Mouse (Mus musculus) E14TG2a.4 (cell line): Measurements from ENCODE around the gene Slc30a2.
"Not testable (repeated sequence)": the region's sequence is repeated elsewhere in the genome, so short reads cannot be mapped to it uniquely, and the experiment has no call there.

Source experiments
- H3K27me3 ChIP-seq: 2 replicates; pipeline ENCODE4 v1.6.1; 2014; ENCODE audit warnings: low read length, control low read depth; ENCODE audit not compliant: insufficient read depth
- H3K36me3 ChIP-seq: 2 replicates; pipeline ENCODE4 v1.6.1; 2014; ENCODE audit warnings: low read length, control low read depth; ENCODE audit not compliant: insufficient read depth
- H3K4me1 ChIP-seq: replicated peaks from 2 replicates; pipeline ENCODE4 v1.6.1; 2014; ENCODE audit warnings: low read depth, low read length, control low read depth
- H3K4me3 ChIP-seq: replicated peaks from 2 replicates; pipeline ENCODE4 v1.5.1; 2014; ENCODE audit warnings: mild to moderate bottlenecking, low read length
- H3K9me3 ChIP-seq: 2 replicates; pipeline ENCODE4 v1.6.1; 2014; ENCODE audit warnings: low read length, control low read depth
- CTCF ChIP-seq: conservative IDR thresholded peaks from 2 replicates; pipeline ENCODE4 v1.5.1; 2014; ENCODE audit warnings: low read length
- NANOG ChIP-seq: IDR thresholded peaks from 2 replicates; pipeline ENCODE4 v1.6.1; 2014; ENCODE audit warnings: borderline replicate concordance, low read length, mixed read lengths
- POU5F1 ChIP-seq: IDR thresholded peaks from 2 replicates; pipeline ENCODE4 v1.6.1; 2014; ENCODE audit warnings: low read length, borderline replicate concordance

The Slc30a2 gene

GRCm38 (mm10) chr4:134330281-134330680 lies 12.7 kb upstream of the Slc30a2 start:
- H3K36me3 ChIP-seq = peaks cover 8% of the 10 kb centered on the region
- peaks cover 52% of the 10 kb centered on the region for H3K4me1 ChIP-seq
- TF ChIP-seq POU5F1 (no peak), CTCF (no peak), NANOG (no peak)
- H3K4me3 ChIP-seq = 0 out of 2 replicates have a peak overlapping the region, but pooled peaks have one; percentile 10
- no peaks in the 10 kb centered on the region for H3K27me3 ChIP-seq
- H3K9me3 ChIP-seq = no peaks in the 10 kb centered on the region

GRCm38 (mm10) chr4:134341231-134341630 lies 1.8 kb upstream of the Slc30a2 start:
- Histone ChIP-seq H3K27me3 (peaks cover 29% of the 10 kb centered on the region), H3K9me3 (peaks cover 23% of the 10 kb centered on the region), H3K4me1 (peaks cover 44% of the 10 kb centered on the region)
- not testable (repeated sequence) for H3K36me3 ChIP-seq, H3K4me3 ChIP-seq

GRCm38 (mm10) chr4:134342213-134342779 lies 685 bp upstream of the Slc30a2 start:
- TF ChIP-seq POU5F1 (no peak), CTCF (no peak), NANOG (no peak)
- H3K4me3 ChIP-seq = peak overlapping the region; percentile 79
- H3K9me3 ChIP-seq = peaks cover 19% of the 10 kb centered on the region
- peaks cover 47% of the 10 kb centered on the region for H3K4me1 ChIP-seq
- peaks cover 12% of the 10 kb centered on the region for H3K36me3 ChIP-seq
- H3K27me3 ChIP-seq = peaks cover 29% of the 10 kb centered on the region

- H3K9me3 ChIP-seq = peaks cover 7% of the 10 kb centered on the region
- no peak overlapping the region for H3K4me3 ChIP-seq
Observed at GRCm38 (mm10) chr4:134344620-134345019, 1.6 kb downstream of the Slc30a2 start.

GRCm38 (mm10) chr4:134345802-134346201 lies 2.8 kb downstream of the Slc30a2 start:
- Histone ChIP-seq H3K27me3 (peaks cover 27% of the 10 kb centered on the region), H3K36me3 (peaks cover 33% of the 10 kb centered on the region)
- TF ChIP-seq POU5F1 = no peak
- no peak for TF ChIP-seq NANOG
- no peak for TF ChIP-seq CTCF

More at GRCm38 (mm10) chr4:134344620-134345019, 1.6 kb downstream of the Slc30a2 start:
- TF ChIP-seq POU5F1 (0 out of 2 replicates have a peak, but pooled peaks have one; percentile 36), NANOG (no peak), CTCF (0 out of 2 replicates have a peak, but pooled peaks have one; percentile 9)
- Histone ChIP-seq H3K36me3 (peaks cover 33% of the 10 kb centered on the region), H3K4me1 (peaks cover 59% of the 10 kb centered on the region), H3K27me3 (peaks cover 29% of the 10 kb centered on the region)

GRCm38 (mm10) chr4:134348078-134348477 lies 5.1 kb downstream of the Slc30a2 start:
- no peak for TF ChIP-seq NANOG
- TF ChIP-seq POU5F1 = no peak
- no peak for TF ChIP-seq CTCF
- Histone ChIP-seq H3K9me3 (no peaks in the 10 kb centered on the region), H3K4me1 (peaks cover 77% of the 10 kb centered on the region), H3K4me3 (no peak overlapping the region), H3K36me3 (peaks cover 33% of the 10 kb centered on the region), H3K27me3 (peaks cover 8% of the 10 kb centered on the region)

More at GRCm38 (mm10) chr4:134345802-134346201, 2.8 kb downstream of the Slc30a2 start:
- H3K9me3 ChIP-seq = peaks cover 2% of the 10 kb centered on the region
- peaks cover 70% of the 10 kb centered on the region for H3K4me1 ChIP-seq
- H3K4me3 ChIP-seq = no peak overlapping the region

GRCm38 (mm10) chr4:134348545-134348944 lies 5.6 kb downstream of the Slc30a2 start:
- no peak overlapping the region for H3K4me3 ChIP-seq
- TF ChIP-seq CTCF = no peak
- no peak for TF ChIP-seq POU5F1
- no peak for TF ChIP-seq NANOG
- H3K36me3 ChIP-seq = peaks cover 37% of the 10 kb centered on the region
- H3K9me3 ChIP-seq = no peaks in the 10 kb centered on the region
- peaks cover 77% of the 10 kb centered on the region for H3K4me1 ChIP-seq
- peaks cover 4% of the 10 kb centered on the region; the same call in 1 of the 2 replicates for H3K27me3 ChIP-seq

- TF ChIP-seq NANOG (no peak), CTCF (no peak), POU5F1 (no peak)
- Histone ChIP-seq H3K4me3 (no peak overlapping the region), H3K4me1 (peaks cover 70% of the 10 kb centered on the region), H3K36me3 (peaks cover 47% of the 10 kb centered on the region), H3K9me3 (no peaks in the 10 kb centered on the region), H3K27me3 (no peaks in the 10 kb centered on the region)
Observed at GRCm38 (mm10) chr4:134349829-134350228, 6.8 kb downstream of the Slc30a2 start.

- no peak for TF ChIP-seq POU5F1
- TF ChIP-seq NANOG = no peak
- TF ChIP-seq CTCF = no peak
Observed at GRCm38 (mm10) chr4:134350641-134351040, 7.7 kb downstream of the Slc30a2 start.

More at GRCm38 (mm10) chr4:134350641-134351040, 7.7 kb downstream of the Slc30a2 start:
- H3K36me3 ChIP-seq = peaks cover 45% of the 10 kb centered on the region
- no peaks in the 10 kb centered on the region for H3K27me3 ChIP-seq
- peaks cover 69% of the 10 kb centered on the region for H3K4me1 ChIP-seq
- H3K9me3 ChIP-seq = no peaks in the 10 kb centered on the region
- no peak overlapping the region for H3K4me3 ChIP-seq
